Mouse (Mus musculus) C3H10T1/2 (cell line): ENCODE measurements around the gene Cdsn. TPM values are rescaled to one million over a fixed set of nuclear protein-coding genes. Genes with fewer than 3 reads are reported as not detected.

ENCODE experiments used
- polyA plus RNA-seq, 2 experiments: library from polyadenylated mRNA; unstranded; fragments of >200 nt; fragmentation: generic; extraction: Trizol; gene quantifications; one replicate each; pipeline ENCODE4 v1.2.1; 2012; ENCODE audit warnings: missing spikeins in 2 of 2

Cdsn gene
- polyA plus RNA-seq: 10 to 100 TPM in 1 of 2 experiments, 1 to 10 TPM in 1; 4.7 to 32.6 TPM

DNA sequence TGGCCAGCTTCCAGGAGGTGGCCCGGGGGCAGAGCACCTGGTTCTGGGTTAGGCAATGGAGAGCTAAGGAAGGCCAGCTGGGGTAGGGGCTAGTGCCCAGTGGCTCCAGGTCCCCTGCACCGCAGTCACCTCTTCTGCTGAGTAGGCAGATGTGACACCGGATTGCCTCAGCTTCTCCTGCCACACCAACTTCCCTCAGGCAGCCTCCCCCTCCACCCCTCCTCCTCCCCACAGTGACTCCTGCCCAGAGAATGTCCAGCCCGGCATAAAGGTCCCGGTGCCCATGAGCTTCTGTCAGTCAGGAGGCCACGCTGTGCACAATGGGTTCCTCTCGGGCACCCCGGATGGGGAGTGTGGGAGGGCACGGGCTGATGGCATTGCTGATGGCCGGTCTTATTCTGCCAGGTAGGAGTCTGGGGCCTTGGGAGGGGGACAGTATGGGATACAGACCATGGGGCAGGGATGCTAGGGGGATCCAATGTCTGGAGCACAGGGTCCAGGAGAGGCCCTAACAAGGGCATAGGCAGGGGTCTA lies at the start of gene Cdsn:
TSS of gene Cdsn (plus strand) at position 248 of the 534 bp plus-strand sequence.

DNA sequence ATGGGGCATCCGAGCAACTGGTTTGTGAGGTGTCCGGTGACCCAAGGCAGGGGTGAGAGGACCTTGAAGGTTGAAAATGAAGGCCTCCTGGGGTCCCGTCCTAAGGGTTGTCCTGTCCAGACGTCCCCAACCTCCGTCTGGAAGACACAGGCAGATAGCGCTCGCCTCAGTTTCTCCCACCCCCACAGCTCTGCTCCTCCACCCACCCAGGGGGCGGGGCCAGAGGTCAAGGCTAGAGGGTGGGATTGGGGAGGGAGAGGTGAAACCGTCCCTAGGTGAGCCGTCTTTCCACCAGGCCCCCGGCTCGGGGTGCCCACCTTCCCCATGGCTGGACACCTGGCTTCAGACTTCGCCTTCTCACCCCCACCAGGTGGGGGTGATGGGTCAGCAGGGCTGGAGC lies 46.2 kb upstream of the Cdsn start, which contains the start of gene Pou5f1:
TSS of gene Pou5f1 (plus strand) at position 243 of the 400 bp plus-strand sequence.

DNA sequence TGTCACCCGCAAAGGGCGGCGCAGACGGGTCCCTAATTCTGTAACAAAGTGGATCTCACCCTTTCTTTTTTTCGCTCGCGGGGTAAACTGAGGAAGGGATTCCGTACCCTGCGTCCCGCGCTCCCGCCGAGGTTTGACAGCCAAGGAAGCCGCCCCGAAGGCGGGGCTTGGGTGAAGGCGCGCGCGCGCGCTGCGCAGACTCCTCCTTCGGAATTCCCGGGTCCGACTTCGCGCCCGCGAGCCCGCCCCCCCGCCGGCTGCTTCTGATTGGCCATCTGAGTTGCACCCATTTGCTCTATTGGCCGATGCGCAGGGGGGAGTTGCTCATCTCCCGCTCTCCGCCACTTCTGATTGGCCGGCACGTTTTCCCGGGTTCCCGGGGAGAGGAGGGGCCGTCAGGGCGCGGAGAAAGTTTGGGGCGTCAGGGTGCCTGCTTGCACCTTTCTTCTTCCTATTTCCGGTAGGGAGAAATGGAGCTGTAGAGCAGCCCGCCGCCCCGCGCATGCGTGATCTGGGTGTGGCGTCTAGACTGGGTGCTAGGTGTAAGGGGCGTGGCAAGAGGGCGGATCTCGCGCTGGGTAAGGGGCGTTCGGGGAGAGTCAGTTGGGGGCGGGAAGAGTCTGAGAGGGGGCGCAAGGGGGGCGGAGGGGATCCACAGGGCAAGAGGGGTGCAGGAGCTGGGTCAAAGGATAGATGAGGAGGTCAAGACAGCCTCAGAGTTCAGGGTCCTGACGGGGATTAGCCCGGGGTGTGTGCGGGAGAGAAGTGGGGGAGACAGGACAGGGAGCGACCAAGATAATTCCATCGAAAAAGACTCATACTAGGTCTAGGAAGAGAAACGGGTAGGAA lies 35.1 kb upstream of the Cdsn start, which contains the start of the genes Tcf19 and Cchcr1:
TSS of gene Tcf19 (minus strand) at position 173 of the 849 bp plus-strand sequence.
TSS of gene Cchcr1 (plus strand) at position 449 of the 849 bp plus-strand sequence.

GRCm38 (mm10) chr17:35532901-35533300 lies 19.0 kb upstream of the Cdsn start, which contains the start of gene Psors1c2:
TSS of gene Psors1c2 (plus strand) at chr17:35533201.

DNA sequence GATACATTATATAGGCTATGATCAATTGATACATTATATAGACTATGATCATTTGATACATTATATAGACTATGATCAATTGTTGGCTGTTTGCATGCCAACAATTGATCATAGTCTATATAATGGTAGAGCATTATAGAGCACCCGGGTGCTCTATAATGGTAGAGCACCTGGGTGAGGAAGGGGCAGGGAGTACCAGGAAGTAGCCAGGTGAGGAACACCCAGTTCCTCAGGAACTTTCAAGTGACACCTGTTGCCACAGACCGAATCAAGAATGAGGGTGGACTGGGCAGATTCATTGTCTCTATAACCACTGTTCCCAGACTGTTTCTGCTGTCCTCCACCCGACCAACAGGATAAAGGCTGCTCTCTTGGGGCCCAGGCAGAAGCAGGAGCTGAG lies 15.2 kb downstream of the Cdsn start, which contains the start of gene 2300002M23Rik:
TSS of gene 2300002M23Rik (plus strand) at position 301 of the 400 bp plus-strand sequence.

GRCm38 (mm10) chr17:35601249-35601648 lies 49.3 kb downstream of the Cdsn start, which contains the start of gene Sfta2:
TSS of gene Sfta2 (plus strand) at chr17:35601549.

Other genes with a start within 250 kb of the Cdsn start
- gene H2-Q1, start 231.7 kb upstream of the Cdsn start, polyA plus RNA-seq: 1 to 10 TPM; 1.8 to 5.9 TPM
- gene H2-Q2, start 209.9 kb upstream of the Cdsn start, polyA plus RNA-seq: under 1 TPM in 1 of 2 experiments, not detected in 1; 0.05 TPM
- 10 to 100 TPM in 1 of 2 experiments, under 1 TPM in 1; 0.61 to 14.6 TPM for gene H2-Q4, start 172.5 kb upstream of the Cdsn start, polyA plus RNA-seq
- under 1 TPM in 1 of 2 experiments, not detected in 1; 0.05 TPM for gene H2-Q6, start 127.3 kb upstream of the Cdsn start, polyA plus RNA-seq
- gene H2-Q7, start 113.0 kb upstream of the Cdsn start, polyA plus RNA-seq: under 1 TPM; 0.05 to 0.31 TPM
- gene H2-Q10, start 82.0 kb upstream of the Cdsn start, polyA plus RNA-seq: under 1 TPM in 1 of 2 experiments, not detected in 1; 0.01 TPM
- gene Pou5f1, start 46.1 kb upstream of the Cdsn start, polyA plus RNA-seq: not detected
- 10 to 100 TPM; 50.1 to 69.1 TPM for gene Tcf19, start 35.3 kb upstream of the Cdsn start, polyA plus RNA-seq
- gene Cchcr1, start 35.0 kb upstream of the Cdsn start, polyA plus RNA-seq: 10 to 100 TPM; 22.4 to 23.7 TPM
- under 1 TPM; 0.05 to 0.59 TPM for gene Psors1c2, start 18.9 kb upstream of the Cdsn start, polyA plus RNA-seq
- not detected for gene 2300002M23Rik, start 15.3 kb downstream of the Cdsn start, polyA plus RNA-seq
- gene Sfta2, start 49.4 kb downstream of the Cdsn start, polyA plus RNA-seq: not detected
- gene Gm9573, start 74.5 kb downstream of the Cdsn start, polyA plus RNA-seq: not detected
- gene Mucl3, start 91.6 kb downstream of the Cdsn start, polyA plus RNA-seq: under 1 TPM in 1 of 2 experiments, not detected in 1; 0.01 TPM
- 10 to 100 TPM; 10.3 to 17.1 TPM for gene Vars2, start 115.5 kb downstream of the Cdsn start, polyA plus RNA-seq
- gene Gtf2h4, start 121.6 kb downstream of the Cdsn start, polyA plus RNA-seq: 10 to 100 TPM; 37.3 to 43.3 TPM
- 10 to 100 TPM; 13.6 to 77.1 TPM for gene Ddr1, start 152.5 kb downstream of the Cdsn start, polyA plus RNA-seq